Mouse (Mus musculus) telencephalon, adult 2 months (tissue): ENCODE data around the gene Rabep2.
"Not testable (repeated sequence)": the region's sequence is repeated elsewhere in the genome, so short reads cannot be mapped to it uniquely, and the experiment has no call there.

Source experiments
- DNase-seq: peaks from one replicate; pipeline ENCODE4 v3.0.0-alpha.2; 2011; ENCODE audit warnings: low read depth, low spot score

Gene Rabep2

GRCm38 (mm10) chr7:126428631-126429502 lies at the start of gene Rabep2:
Gene Rabep2 (plus strand): TSS chr7:126428759.
- peak; percentile 73 for DNase-seq

DNA sequence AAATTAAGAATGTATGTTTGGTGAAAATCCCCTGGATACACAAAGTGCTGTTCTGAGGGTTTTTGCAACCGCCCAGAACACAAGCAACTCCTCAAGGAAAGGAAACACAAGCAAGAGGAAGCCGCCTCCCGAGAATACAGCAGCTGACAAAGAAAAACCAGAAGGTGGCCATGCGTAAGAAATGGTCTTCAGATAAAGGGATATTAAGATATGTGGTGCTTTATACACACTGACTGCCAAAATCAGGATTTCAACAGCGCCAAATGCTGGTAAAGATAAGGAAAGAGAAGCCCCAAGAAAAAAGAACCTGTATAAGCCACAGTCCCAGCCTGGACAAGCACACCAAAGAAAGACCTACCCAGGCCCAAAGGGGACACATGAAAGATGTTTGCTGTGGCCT lies 45.0 kb upstream of the Rabep2 start:
- no peak for DNase-seq

DNA sequence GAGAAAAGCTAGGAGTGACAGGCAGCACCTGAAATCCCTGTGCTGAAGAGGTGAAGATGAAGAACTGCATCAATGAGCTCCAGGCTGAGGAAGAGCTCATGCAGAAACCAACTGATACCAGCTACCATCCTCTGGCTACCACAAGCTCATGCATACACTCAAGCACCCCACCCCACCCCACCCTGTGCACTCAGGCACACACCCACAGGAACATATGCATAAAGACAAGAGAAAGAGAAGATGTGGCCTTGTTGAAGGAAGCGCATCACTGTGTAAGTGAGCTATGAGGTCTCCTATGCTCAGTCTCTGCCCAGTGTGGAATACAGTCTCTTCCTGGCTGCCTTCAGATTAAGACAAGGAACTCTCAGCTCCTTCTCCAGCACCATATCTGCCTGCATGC lies 40.4 kb upstream of the Rabep2 start:
- no peak for DNase-seq

GRCm38 (mm10) chr7:126392086-126392884 lies 36.3 kb upstream of the Rabep2 start:
- not testable (repeated sequence) for DNase-seq

DNA sequence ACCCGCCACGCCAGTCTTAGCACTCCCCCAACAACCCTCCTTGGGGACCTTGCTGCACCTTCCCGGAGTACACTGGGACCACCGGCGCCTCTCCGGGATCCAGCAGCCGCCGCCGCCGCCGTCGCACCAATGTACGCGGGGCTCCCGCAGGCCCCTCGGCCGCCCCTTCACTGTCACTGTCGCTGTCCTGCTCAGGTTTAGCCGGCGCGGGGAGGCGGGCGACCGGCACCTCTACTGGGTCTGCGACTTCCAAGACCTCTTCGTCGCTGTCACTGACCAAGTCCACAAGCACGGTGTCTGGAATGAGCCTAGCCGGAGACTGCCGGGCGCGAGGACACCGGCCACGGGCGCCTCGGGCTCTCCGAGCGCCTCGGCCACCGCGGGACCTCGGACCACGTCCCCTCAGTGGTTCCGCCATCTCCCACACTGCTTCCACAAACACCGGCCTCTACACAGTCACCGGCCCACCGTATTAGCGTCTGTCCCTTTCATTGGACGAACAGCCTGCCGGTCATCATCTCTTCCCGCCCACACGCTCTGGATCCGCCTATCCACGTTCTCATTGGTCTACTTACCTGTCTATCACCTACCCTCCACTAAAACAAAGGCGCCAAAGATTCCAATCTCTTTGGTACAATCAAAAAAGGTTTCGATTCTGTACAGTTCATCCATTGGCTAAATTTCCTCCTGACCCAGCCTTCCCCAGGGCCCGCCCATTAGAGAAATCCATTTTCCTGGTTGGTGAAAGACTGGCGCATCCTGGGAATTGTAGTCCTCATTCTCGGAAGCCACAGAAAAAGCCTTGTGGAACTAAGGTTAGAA lies 32.0 kb upstream of the Rabep2 start, which contains the start of gene Nfatc2ip:
Gene Nfatc2ip (minus strand): TSS at position 440 of the 822 bp plus-strand sequence.
- peak; percentile 99 for DNase-seq

DNA sequence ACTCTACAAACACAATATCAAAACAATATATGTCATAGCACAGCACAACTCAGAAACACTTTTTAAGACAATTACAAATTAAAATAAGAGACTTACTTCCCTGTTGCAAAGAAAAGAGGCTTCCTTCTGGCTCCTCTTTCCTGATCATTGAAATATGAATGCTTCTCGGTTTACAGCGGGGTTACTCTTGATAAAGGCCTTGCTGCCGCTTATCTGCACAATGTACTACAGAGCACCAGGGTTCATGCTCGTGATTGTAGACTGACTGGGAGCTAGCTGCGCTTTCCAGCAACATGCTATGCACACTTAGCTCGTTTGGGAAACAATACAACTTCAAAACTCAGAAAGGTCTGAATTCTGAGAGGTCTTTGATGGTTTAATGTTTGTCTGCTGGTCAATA lies 31.3 kb upstream of the Rabep2 start:
- DNase-seq = no peak

DNA sequence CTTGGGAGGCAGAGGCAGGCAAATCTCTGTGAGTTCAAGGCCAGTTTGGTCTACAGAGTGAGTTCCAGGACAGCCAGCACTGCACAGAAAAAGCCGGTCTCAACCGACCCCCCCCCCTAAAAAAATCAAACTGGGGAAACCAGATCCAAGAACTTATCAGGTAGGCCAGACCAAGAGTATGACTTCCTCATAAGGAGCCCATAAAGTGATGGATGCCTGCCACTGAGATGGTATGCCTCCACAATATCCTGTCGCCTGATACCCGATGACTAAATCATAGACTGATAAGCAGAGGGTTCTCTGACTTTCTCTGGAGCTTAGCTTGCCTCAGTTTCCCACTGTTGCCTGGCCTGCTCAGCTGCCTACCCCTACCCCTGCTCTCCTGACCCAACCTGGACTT lies 30.7 kb upstream of the Rabep2 start:
- no peak for DNase-seq

- peak; percentile 39 for DNase-seq
These were observed 29.0 kb upstream of the Rabep2 start for GRCm38 (mm10) chr7:126399548-126399947.

GRCm38 (mm10) chr7:126402518-126402917 lies 26.0 kb upstream of the Rabep2 start:
- not testable (repeated sequence) for DNase-seq

GRCm38 (mm10) chr7:126408686-126409085 lies 19.9 kb upstream of the Rabep2 start:
- no peak for DNase-seq

GRCm38 (mm10) chr7:126411061-126411460 lies 17.5 kb upstream of the Rabep2 start:
- DNase-seq = no peak

DNA sequence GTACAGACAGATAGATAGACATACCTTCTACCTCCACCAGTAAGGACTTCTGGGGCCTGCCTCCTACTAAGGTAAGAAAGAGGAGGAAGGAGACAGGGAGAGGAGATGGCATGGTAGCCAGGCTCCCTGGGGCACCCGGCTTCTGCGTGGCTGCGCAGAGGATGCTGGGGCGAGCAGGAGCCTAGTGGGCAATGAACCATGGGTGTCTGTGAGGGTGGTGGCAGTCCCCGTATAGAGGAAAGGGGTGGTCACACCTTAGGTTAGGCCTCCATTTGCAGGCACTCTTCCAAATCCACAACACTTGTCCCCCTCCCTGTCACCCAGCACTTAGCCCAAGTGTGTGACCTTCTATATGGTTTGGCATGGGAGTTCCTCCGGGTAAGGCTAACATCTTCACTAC lies 13.8 kb upstream of the Rabep2 start, which contains the start of gene Cd19:
Gene Cd19 (minus strand): TSS at position 165 of the 400 bp plus-strand sequence.
- DNase-seq = no peak

DNA sequence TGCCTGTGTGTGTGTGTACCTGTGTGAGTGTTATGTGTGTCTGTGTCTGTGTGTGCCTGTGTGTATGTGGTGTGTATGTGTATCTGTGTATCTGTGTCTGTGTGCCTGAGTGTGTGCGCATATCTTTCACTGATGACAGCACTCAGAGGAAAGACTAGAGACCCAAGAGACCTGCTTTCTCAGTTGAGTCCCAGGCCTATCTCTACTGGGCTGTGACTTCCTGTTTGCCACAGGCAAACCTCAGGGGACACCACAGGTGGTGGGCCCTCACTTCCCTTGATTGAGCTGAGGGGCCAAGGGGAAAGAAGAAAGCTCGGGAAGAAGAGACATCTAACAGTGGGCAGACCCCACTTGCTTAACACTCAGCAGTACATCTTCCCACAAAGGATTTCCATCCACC lies 11.9 kb upstream of the Rabep2 start:
- DNase-seq = no peak

- DNase-seq = no peak
These were observed 11.5 kb upstream of the Rabep2 start for GRCm38 (mm10) chr7:126417045-126417444.

DNA sequence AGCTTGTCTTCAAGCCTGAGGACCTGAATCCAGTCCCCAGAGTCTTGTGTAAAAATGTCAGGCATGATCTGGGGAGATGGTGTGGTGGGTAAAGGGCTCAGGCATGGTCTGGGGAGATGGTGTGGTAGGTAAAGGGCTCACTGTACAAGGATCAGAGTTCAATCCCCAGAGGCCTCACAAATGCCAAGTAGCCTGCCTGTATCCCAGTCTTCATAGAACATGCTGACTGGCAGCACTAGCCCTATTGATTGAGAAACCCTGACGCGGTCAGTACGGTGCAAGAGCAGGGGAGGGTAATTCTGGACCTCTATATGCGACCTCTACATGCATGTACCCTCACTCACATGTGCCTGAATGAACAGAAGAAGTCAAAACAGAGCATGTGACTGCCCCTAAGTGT lies 11.0 kb upstream of the Rabep2 start:
- DNase-seq = no peak

DNA sequence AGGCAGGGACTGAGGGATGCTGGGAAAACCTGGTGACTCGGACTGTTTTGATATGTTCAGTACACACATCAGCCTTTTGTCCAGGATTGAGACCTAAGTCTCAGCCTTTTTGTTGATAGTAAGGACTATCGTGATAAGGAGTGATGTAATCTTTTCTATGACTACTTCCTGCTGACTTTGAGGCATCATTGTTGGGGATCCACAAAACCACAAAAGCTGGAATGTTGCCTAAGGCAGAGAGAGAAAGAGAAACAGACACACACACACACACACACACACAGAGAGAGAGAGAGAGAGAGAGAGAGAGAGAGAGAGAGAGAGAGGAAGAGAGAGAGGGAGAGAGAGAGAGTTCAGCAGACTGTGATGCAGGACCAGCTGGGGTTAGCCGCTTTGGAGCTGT lies 10.1 kb upstream of the Rabep2 start:
- DNase-seq = no peak

GRCm38 (mm10) chr7:126421756-126422155 lies 6.8 kb upstream of the Rabep2 start:
- no peak for DNase-seq

DNA sequence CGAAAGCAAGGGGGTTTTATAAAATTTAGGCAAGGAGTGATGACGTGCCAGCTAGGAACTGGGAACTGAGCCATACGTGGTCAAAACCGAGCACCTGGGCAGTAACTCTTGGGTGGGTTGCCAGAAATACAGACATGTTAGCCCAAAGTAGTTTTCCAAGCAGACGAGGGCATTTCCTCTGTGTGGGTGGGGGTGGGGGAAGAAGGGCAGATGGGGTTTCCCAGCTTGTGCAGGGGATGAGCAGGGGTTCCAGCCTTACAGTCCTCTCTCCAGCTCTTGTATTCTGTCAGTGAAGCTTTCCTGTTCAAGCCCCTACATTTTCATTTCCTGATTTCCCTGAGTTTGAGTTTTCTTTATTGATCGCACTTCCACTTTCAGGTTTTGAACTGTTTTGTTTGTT lies 4.4 kb upstream of the Rabep2 start:
- DNase-seq = no peak

DNA sequence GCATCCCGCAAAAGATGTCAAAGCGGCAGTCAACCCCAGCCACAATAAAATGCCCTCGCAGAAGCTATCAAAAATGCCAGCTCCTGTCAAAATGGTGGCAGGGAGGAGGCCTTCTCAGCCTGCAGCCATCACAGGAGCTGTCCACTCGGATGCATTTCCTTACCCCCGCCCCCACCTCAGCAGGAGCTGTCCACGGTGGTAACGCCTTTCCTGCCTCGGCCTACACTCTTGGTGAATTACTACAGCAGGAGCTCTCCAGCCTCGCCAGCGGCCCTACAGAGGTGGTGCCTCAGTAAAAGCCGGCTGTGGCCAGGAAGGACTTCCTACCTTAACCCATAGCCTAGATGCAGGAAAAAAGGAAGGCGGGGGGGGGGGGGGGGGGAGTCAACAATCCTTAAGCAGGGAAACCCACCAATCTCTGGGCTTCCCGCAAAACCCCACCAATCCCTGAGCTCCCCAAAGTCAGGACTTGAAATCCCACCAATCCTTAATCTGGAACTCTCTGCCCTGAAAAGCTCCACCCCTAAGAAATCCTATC lies 1.2 kb upstream of the Rabep2 start:
- DNase-seq = no peak

DNA sequence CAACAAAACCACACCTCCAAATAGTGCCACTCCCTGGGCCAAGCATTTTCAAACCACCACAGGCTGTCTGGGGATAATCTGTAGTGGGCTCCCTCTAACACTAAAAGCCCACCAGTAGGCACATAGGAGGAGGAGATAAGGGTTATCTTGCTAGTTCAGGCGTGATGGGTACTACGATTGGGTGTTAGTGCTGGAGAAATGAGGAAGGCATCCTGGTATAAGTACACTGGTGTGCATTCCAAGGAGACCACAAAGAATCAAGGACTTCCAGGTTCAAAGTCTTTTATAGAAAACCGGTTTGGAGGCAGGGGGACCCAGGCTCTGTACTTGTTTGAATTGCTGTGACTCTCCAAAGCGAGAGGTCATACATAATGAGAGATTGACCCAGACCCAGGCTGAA lies 405 bp upstream of the Rabep2 start:
- no peak for DNase-seq

- DNase-seq = no peak
These were observed 942 bp downstream of the Rabep2 start for GRCm38 (mm10) chr7:126429503-126429898.
